Mouse (Mus musculus): ENCODE measurements around the gene Gm34653. TPM values are rescaled to one million over a fixed set of nuclear protein-coding genes. Genes with fewer than 3 reads are reported as not detected.

The Gm34653 gene
- total RNA-seq, 2 experiments from 2014 or later = not detected

GRCm38 (mm10) chr2:34874816-34875345 is 42.1 kb downstream of the Gm34653 start, which contains the start of gene Psmd5:
Gene Psmd5, minus strand, starts transcription at chr2:34874968.
- intact Hi-C loops (cut with DNase I) = no loop called here
- DNase-seq (ENCODE audit: low spot score in 2 of 2) = no peak

DNA sequence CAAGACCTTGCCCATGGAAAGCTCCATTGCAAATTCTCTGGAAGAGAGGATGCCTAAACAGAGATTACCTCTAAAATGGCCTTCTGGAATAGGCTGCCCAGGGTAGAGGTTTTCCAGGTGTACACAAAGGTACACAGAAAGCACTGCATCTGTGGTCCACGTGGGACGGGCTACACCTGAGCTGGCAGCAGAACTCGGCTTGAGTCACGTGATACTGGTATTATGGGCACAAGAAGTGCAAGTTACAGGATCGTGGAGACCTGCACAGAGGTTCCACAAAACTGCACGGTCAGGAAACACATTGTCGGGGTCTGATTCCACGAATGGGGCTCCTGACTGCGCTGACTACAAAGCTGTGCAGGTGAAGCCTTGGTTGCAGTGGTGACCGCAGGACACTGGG is 47.2 kb downstream of the Gm34653 start:
- DNase-seq (ENCODE audit: low spot score in 2 of 2) = no peak
- intact Hi-C loops (cut with DNase I) = no loop called here

DNA sequence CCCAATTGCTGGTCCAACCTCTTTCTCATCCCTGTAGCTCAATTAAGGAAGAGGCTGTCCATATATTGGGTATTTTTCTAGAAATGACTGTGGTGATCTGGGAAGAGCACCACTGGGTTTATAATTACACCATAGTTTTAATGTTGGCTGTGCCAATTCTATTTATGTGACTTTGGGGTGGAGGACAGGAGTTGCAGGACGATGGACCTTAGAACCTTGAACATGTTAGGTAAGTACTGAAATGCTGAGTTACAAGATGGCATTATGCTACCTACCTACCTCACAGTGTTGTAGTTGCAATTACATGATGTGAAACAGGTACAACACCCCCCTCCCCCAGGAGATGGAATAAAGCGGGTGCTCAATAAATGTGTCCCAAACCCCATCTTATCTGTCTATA is 50.0 kb downstream of the Gm34653 start:
- DNase-seq (ENCODE audit: low spot score in 2 of 2) = no peak
- intact Hi-C loops (cut with DNase I) = no loop called here

GRCm38 (mm10) chr2:34883190-34883589 is 50.4 kb downstream of the Gm34653 start:
- no peak for DNase-seq (ENCODE audit: low spot score in 2 of 2)
- intact Hi-C loops (cut with DNase I) = no loop called here

DNA sequence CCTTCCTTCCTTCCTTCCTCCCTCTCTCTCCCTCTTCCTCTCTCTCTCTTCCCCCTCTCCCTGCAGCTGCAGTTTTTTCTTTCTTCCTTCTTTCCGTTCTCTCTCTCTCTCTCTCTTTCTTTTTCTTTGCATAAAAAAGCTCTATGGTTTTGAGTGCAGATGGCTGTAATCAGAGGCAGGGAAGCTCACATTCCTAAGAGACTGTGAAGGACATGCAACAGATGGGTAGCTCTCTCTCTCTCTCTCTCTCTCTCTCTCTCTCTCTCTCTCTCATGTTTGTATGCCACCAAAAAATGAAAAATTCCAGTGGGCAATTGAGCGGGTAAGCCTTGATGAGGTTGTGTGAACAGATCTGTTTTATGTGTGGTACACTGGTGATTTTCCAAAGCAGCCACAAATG is 51.4 kb downstream of the Gm34653 start:
- intact Hi-C loops (cut with DNase I) = no loop called here
- DNase-seq (ENCODE audit: low spot score in 2 of 2) = no peak

Other genes with a start within 250 kb of the Gm34653 start
- 100 to 1,000 TPM in 1 of 2 experiments, 10 to 100 TPM in 1; 93.3 to 109 TPM for gene Gapvd1, start 77.8 kb upstream of the Gm34653 start, total RNA-seq (2021)
- 100 to 1,000 TPM; 256 to 388 TPM for gene Hspa5, start 61.0 kb upstream of the Gm34653 start, total RNA-seq (2021)
- 10 to 100 TPM; 29.2 to 36.3 TPM for gene Rabepk, start 33.1 kb upstream of the Gm34653 start, total RNA-seq (2021)
- gene Fbxw2, start 6.7 kb upstream of the Gm34653 start, total RNA-seq (2021) = 10 to 100 TPM; 88.7 to 94.6 TPM
- under 1 TPM; 0.37 to 0.93 TPM for gene Cutal, start 41.4 kb downstream of the Gm34653 start, total RNA-seq (2021)
- gene Psmd5, start 42.0 kb downstream of the Gm34653 start, total RNA-seq (2021) = 10 to 100 TPM; 35.7 to 35.9 TPM
- 1 to 10 TPM in 1 of 2 experiments, under 1 TPM in 1; 0.29 to 1.4 TPM for gene Phf19, start 81.0 kb downstream of the Gm34653 start, total RNA-seq (2021)
- gene Traf1, start 128.8 kb downstream of the Gm34653 start, total RNA-seq (2021) = 1 to 10 TPM; 1.2 to 1.4 TPM
- under 1 TPM in 1 of 2 experiments, not detected in 1; 0.27 TPM for gene Hc, start 228.4 kb downstream of the Gm34653 start, total RNA-seq (2021)

Measured in left cerebral cortex, postnatal 36 days (tissue).